Mouse (Mus musculus) stomach, postnatal 0 days (tissue): ENCODE measurements around the gene Mb21d2. TPM values are rescaled to one million over a fixed set of nuclear protein-coding genes. Genes with fewer than 3 reads are reported as not detected.

Source experiments
- ATAC-seq: fragments of 200-750 bp; cut with Nextera tagmentation; 2 replicates; pipeline ENCODE4 v1.8.0; 2017; ENCODE audit not compliant: low FRiP score, low TSS enrichment
- DNase-seq: peaks from one replicate; pipeline ENCODE4 v3.0.0-alpha.2; 2016; ENCODE audit warnings: low spot score
- H3K27ac ChIP-seq: fragments of 300-500 bp; sonication (generic); replicated peaks from 2 replicates; pipeline ENCODE4 v1.5.1; 2014; ENCODE audit warnings: mild to moderate bottlenecking, control low read depth
- H3K27me3 ChIP-seq: fragments of 300-500 bp; sonication (generic); 2 replicates; pipeline ENCODE4 v1.6.1; 2014; ENCODE audit warnings: low read length; ENCODE audit not compliant: control insufficient read depth, insufficient read depth
- H3K36me3 ChIP-seq: fragments of 300-500 bp; sonication (generic); 2 replicates; pipeline ENCODE4 v1.6.1; 2014; ENCODE audit warnings: low read length, mixed read lengths; ENCODE audit not compliant: control insufficient read depth, insufficient read depth
- H3K4me1 ChIP-seq: fragments of 300-500 bp; sonication (generic); replicated peaks from 2 replicates; pipeline ENCODE4 v1.6.1; 2014; ENCODE audit warnings: antibody characterized with exemption; ENCODE audit not compliant: control insufficient read depth, insufficient read depth
- H3K4me2 ChIP-seq: fragments of 300-500 bp; sonication (generic); replicated peaks from 2 replicates; pipeline ENCODE4 v1.6.1; 2014; ENCODE audit warnings: low read depth, mild to moderate bottlenecking, control low read depth, moderate library complexity
- H3K4me3 ChIP-seq: fragments of 300-500 bp; sonication (generic); 2 replicates; pipeline ENCODE4 v1.5.1; 2014; ENCODE audit warnings: low read depth, low read length, control low read depth
- H3K9ac ChIP-seq: fragments of 300-500 bp; sonication (generic); 2 replicates; pipeline ENCODE4 v1.6.1; 2014; ENCODE audit warnings: mild to moderate bottlenecking, low read length, control low read depth, mixed read lengths
- H3K9me3 ChIP-seq: fragments of 300-500 bp; sonication (generic); 2 replicates; pipeline ENCODE4 v1.6.1; 2016; ENCODE audit warnings: low read length; ENCODE audit not compliant: control insufficient read depth
- CTCF ChIP-seq: IDR thresholded peaks from 2 replicates; pipeline ENCODE4 v1.5.1; 2016; ENCODE audit warnings: antibody characterized with exemption, low read depth, mild to moderate bottlenecking, moderate library complexity
- EP300 ChIP-seq: optimal IDR thresholded peaks from 2 replicates; pipeline ENCODE3; 2016; ENCODE audit warnings: antibody characterized with exemption
- WGBS: fragments of 180-500 bp; shearing (Covaris S2); extraction: QIAGEN DNeasy Blood & Tissue Kit; methylation state at CpG from one replicate; pipeline ENCODE4 v1.1.7; 2014; 5-methylcytosine and 5-hydroxymethylcytosine counted together
- polyA plus RNA-seq: library from polyadenylated mRNA; unstranded; fragments of >200 nt; fragmentation: Nextera tagmentation; extraction: Ambion mirVana; gene quantifications from 2 replicates; pipeline ENCODE4 v1.2.1, GENCODE M21; 2015

Mb21d2 gene
- polyA plus RNA-seq, 1 experiment from 2014 or later, result 4.8 TPM

- no peak for TF ChIP-seq EP300
- TF ChIP-seq CTCF, result no peak
- Histone ChIP-seq H3K4me3 (no peak overlapping the region), H3K27ac (no peak overlapping the region), H3K4me2 (no peak overlapping the region), H3K36me3 (no peaks in the 10 kb centered on the region), H3K9me3 (no peaks in the 10 kb centered on the region), H3K9ac (no peak overlapping the region), H3K27me3 (no peaks in the 10 kb centered on the region), H3K4me1 (no peaks in the 10 kb centered on the region)
- 78% methylated on average over 1 of the region's 1 CpGs for WGBS
- ATAC-seq, result no peak
- DNase-seq, result no peak
Measured at GRCm38 (mm10) chr16:28813290-28813689, 116.2 kb downstream of the Mb21d2 start.

- 23% methylated on average over 1 of the region's 1 CpGs for WGBS
- no peak for DNase-seq
- Histone ChIP-seq H3K9me3 (no peaks in the 10 kb centered on the region), H3K4me2 (no peak overlapping the region), H3K4me3 (no peak overlapping the region), H3K27ac (no peak overlapping the region), H3K4me1 (no peaks in the 10 kb centered on the region), H3K27me3 (no peaks in the 10 kb centered on the region), H3K36me3 (no peaks in the 10 kb centered on the region), H3K9ac (no peak overlapping the region)
- ATAC-seq, result no peak
- TF ChIP-seq EP300, result no peak
Measured at GRCm38 (mm10) chr16:28809089-28809488, 120.4 kb downstream of the Mb21d2 start.

- no peaks in the 10 kb centered on the region for H3K4me1 ChIP-seq
- ATAC-seq, result no peak
- H3K4me2 ChIP-seq, result no peak overlapping the region
- H3K9me3 ChIP-seq, result no peaks in the 10 kb centered on the region
- H3K36me3 ChIP-seq, result no peaks in the 10 kb centered on the region
- H3K4me3 ChIP-seq, result no peak overlapping the region
- no peak overlapping the region for H3K27ac ChIP-seq
- peak; percentile 25 for DNase-seq
- TF ChIP-seq CTCF (peak; percentile 76), EP300 (no peak)
- 2% methylated on average over 4 of the region's 4 CpGs for WGBS
- H3K27me3 ChIP-seq, result no peaks in the 10 kb centered on the region
- no peak overlapping the region for H3K9ac ChIP-seq
Measured at GRCm38 (mm10) chr16:28793115-28793514, 136.4 kb downstream of the Mb21d2 start.

Other genes with a start within 250 kb of the Mb21d2 start
- 0.74 and 0.85 TPM in 2 replicates for gene Fgf12, start 176.6 kb downstream of the Mb21d2 start, polyA plus RNA-seq